Mouse (Mus musculus) adrenal gland (tissue): ENCODE results near the gene Trim41.
"Not testable (repeated sequence)": the region's sequence is repeated elsewhere in the genome, so short reads cannot be mapped to it uniquely, and the experiment has no call there.

Source experiments
- intact Hi-C: fragments of 180-260 bp; cut with DNase I; formaldehyde crosslinking; loops from one replicate; pipeline ENCODE4 v1.15.1; 2025
- long read RNA-seq, 2 experiments: library from polyadenylated mRNA; unstranded; transcript quantifications; one replicate each; pipeline ENCODE4 v2.0.0; 2020; ENCODE audit warnings: borderline replicate concordance in 1 of 2; ENCODE audit not compliant: insufficient replicate concordance in 1 of 2

Gene Trim41
- long read RNA-seq, experiment 1, partial matches to known transcripts = 3 of 3 reads
- long read RNA-seq, experiment 1, other reads (novel, unspliced or antisense) = 0 of 3 reads
- long read RNA-seq, experiment 2, partial matches to known transcripts = 4 of 6 reads
- long read RNA-seq, experiment 2, other reads (novel, unspliced or antisense) = 1 of 6 reads

- intact Hi-C loops = no loop called here
Observed at GRCm38 (mm10) chr11:48816800-48817665, at the start of gene Trim41. Gene Trim41, minus strand, starts transcription at chr11:48817353.

- intact Hi-C loops = no loop called here
Observed at GRCm38 (mm10) chr11:48866481-48866880, 49.3 kb upstream of the Trim41 start.

DNA sequence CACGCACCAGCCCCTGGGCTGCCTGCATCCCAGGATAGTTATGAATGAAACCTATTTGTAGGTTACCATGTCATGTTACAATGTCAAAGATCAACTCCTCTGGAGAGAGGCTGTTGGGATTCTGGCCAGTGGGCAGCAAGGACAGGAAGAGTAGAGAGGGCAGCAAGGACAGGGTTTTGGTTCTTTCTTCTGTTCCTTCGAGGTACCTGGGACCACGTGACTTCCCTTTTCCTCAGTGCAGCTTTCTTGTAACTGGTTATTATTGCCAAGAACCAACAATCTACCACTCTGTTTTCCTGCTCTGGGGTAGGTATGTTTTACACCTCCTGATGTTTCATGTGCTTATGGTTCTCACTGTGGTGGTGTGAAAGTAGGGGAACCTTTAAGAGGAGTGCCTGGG is 46.7 kb upstream of the Trim41 start:
- intact Hi-C loops = no loop called here

DNA sequence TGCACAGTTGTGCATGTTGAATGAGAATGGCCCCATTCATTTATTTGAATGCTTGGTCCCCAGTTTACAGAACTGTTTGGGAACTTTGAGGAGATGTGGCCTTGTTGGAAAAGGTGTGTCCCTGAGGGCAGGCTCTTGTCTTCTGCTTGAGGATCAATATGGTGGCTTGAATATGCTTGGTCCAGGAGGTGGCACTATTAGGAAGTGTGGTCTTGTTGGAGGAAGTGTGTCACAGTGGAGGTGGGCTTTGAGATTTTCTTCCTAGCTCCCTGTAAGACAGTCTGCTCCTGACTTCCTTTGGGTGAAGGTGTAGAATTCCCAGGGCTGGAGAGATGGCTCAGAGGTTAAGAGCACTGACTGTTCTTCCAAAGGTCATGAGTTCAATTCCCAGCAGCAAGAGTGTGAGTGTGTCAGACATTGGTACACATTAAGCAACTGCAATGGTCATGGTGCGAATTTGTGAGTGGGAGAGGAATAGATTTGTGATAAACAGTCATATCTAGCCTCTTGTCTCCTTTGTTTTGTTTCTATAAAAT is 45.7 kb upstream of the Trim41 start:
- intact Hi-C loops = no loop called here

DNA sequence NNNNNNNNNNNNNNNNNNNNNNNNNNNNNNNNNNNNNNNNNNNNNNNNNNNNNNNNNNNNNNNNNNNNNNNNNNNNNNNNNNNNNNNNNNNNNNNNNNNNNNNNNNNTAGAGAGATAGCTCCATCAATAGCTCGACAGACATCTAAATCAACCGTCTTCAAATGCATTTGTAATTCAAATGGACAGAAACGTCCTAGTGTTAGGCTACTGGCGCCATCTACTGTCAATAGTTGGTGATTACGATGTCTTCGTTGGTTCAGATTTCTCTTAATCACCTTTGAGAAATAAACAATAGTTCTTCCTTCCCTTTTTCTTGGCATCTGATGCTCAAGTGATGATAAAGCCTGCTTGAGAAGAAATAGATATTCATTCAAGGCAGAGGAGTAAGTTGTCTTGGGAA is 41.9 kb upstream of the Trim41 start:
- intact Hi-C loops = loop anchor here (1.0 to 10.0 kb wide), 2 partner anchors 69 to 386 kb away; partner anchors contain the start of gene Mgat1

DNA sequence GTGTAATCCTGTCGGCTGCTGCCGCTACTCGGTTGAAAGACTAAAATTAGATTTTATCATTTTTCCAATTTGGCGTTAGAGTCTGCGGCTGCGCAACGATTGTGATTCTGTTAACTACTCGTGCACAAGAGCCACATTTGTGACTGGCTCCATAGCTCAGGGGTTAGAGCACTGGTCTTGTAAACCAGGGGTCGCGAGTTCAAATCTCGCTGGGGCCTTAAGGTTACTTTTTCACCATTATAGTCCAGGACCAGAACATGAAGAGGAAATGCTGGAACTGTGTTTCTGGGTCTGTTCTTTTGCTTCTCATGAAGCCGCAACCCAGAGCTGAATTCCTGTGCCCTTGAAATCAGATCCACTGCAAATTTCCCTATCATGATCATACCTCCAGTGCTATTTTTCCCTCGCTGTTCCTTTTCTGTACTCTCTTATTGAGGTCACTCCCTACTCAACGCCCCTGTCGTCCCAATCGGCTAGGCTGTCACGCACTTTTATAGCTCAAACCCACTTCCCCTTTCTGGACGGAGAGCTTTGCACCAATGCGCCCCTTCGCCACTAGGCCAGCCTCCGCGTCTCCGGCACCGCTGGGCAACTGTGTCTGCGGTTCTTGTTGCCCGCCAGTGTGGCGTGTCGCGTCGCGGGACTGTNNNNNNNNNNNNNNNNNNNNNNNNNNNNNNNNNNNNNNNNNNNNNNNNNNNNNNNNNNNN is 36.5 kb upstream of the Trim41 start:
- intact Hi-C loops = loop anchor here (10.0 kb wide), 1 partner anchor 391 kb away; the partner anchor contains the start of gene Mgat1

- intact Hi-C loops = loop anchor here (10.0 kb wide), 1 partner anchor 392 kb away; the partner anchor contains the start of gene Mgat1
Observed at GRCm38 (mm10) chr11:48852624-48853473, 35.7 kb upstream of the Trim41 start.

- intact Hi-C loops = loop anchor here (10.0 kb wide), 1 partner anchor 393 kb away; the partner anchor contains the start of gene Mgat1
Observed at GRCm38 (mm10) chr11:48852190-48852589, 35.0 kb upstream of the Trim41 start.

GRCm38 (mm10) chr11:48851270-48851995 is 34.3 kb upstream of the Trim41 start:
- intact Hi-C loops = loop anchor here (10.0 kb wide), 1 partner anchor 393 kb away; the partner anchor contains the start of gene Mgat1

- intact Hi-C loops = loop anchor here (10.0 kb wide), 1 partner anchor 395 kb away; the partner anchor contains the start of gene Mgat1
Observed at GRCm38 (mm10) chr11:48850240-48850639, 33.1 kb upstream of the Trim41 start.

DNA sequence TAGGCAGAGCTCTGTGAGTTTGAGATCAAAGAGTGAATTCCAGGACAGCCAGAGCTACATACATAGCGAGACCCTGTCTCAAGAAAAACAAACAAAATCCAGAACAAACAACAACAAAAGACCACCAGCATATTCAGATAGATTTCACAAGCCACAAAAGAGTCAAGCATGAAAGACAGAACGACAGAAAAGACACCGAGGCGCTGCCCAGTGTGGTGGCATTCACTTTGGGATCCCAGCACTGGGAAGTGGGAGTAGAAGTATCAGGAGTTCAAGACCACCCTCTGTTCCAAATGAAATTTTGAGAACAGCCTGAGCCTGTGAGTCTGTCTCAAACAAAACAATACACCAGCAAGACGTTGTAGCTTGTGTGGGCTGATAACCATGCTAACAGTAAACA is 29.7 kb upstream of the Trim41 start:
- intact Hi-C loops = no loop called here

- intact Hi-C loops = not testable (repeated sequence)
Observed at GRCm38 (mm10) chr11:48846362-48846761, 29.2 kb upstream of the Trim41 start.

- intact Hi-C loops = no loop called here
Observed at GRCm38 (mm10) chr11:48845244-48845815, 28.2 kb upstream of the Trim41 start.

DNA sequence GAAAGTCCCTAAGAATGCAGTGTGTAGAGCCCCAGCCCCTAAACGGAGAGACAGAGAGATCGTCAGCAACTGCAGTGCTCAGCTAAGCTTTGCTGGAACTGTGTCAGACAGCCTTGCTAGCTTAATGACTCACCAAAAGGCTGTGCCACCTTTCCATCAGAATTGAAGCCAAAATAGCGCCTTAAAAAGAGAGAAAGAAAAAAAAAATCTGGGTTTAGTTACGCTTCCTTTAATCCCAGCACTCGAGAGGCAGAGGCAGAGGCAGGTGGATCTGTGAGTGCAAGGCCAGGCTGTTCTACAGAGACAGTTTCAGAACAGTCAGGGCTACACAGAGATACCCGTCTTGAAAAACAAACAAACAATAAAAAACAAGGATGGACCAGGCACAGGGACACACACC is 27.2 kb upstream of the Trim41 start:
- intact Hi-C loops = no loop called here

DNA sequence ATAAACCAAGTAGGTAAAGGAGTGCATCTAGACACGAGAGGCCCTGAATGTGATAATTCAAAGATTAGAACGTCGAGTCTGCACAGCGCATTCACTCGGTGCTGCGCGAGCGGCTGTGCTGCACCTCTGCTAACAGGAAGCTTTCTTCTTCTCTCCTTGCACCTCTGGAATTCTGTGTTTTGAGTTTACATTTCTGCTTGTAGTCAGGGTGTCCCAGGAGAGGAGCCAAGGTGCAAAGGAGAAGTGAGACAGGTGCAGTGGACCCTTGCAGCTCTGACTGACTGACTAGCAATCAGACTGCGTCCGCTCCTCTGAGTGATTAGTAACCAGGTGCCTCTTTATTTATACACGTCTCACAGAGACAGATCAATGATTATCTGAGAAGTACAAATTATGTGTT is 26.0 kb upstream of the Trim41 start:
- intact Hi-C loops = no loop called here

- intact Hi-C loops = no loop called here
Observed at GRCm38 (mm10) chr11:48842378-48842792, 25.2 kb upstream of the Trim41 start.

GRCm38 (mm10) chr11:48841213-48841612 is 24.1 kb upstream of the Trim41 start:
- intact Hi-C loops = no loop called here

- intact Hi-C loops = no loop called here
Observed at GRCm38 (mm10) chr11:48840805-48841204, 23.7 kb upstream of the Trim41 start.
